Mouse (Mus musculus) embryonic fibroblast, embryonic 13.5 days (primary cell): Measurements from ENCODE around the gene Rhoc.
"Not testable (repeated sequence)": the region's sequence is repeated elsewhere in the genome, so short reads cannot be mapped to it uniquely, and the experiment has no call there.

Experiments used
- CTCF ChIP-seq: IDR thresholded peaks from 2 replicates; pipeline ENCODE4 v1.5.1; 2011; ENCODE audit warnings: mild to moderate bottlenecking, control low read depth, low read length, moderate library complexity, borderline replicate concordance; ENCODE audit not compliant: insufficient read depth
- POLR2A ChIP-seq: IDR thresholded peaks from 2 replicates; pipeline ENCODE4 v1.6.1; 2011; ENCODE audit warnings: low read depth, mild to moderate bottlenecking, control low read depth, low read length, moderate library complexity

GRCm38 (mm10) chr3:104762103-104762863 is 25.9 kb upstream of the Rhoc start:
- TF ChIP-seq POLR2A, CTCF: not testable (repeated sequence)
